Mouse (Mus musculus) neural tube, embryonic 15.5 days (tissue): ENCODE results near the gene Larp4. TPM values are rescaled to one million over a fixed set of nuclear protein-coding genes. Genes with fewer than 3 reads are reported as not detected.
A peak's percentile ranks its signal among the peaks of the same experiment; 100 is the strongest.
"Not testable (repeated sequence)": the region's sequence is repeated elsewhere in the genome, so short reads cannot be mapped to it uniquely, and the experiment has no call there.

Source experiments
- ATAC-seq: fragments of 200-750 bp; cut with Nextera tagmentation; 2 replicates; pipeline ENCODE4 v1.8.0; 2017; ENCODE audit warnings: mild to moderate bottlenecking, moderate TSS enrichment, moderate library complexity; ENCODE audit not compliant: low FRiP score
- H3K27ac ChIP-seq: fragments of 300-500 bp; sonication (generic); replicated peaks from 2 replicates; pipeline ENCODE4 v1.5.1; 2015; ENCODE audit warnings: mild to moderate bottlenecking, inconsistent platforms
- H3K27me3 ChIP-seq: fragments of 300-500 bp; sonication (generic); replicated peaks from 2 replicates; pipeline ENCODE4 v1.6.1; 2015; ENCODE audit warnings: inconsistent platforms
- H3K36me3 ChIP-seq: fragments of 300-500 bp; sonication (generic); 2 replicates; pipeline ENCODE4 v1.6.1; 2015; ENCODE audit warnings: inconsistent platforms
- H3K4me1 ChIP-seq: fragments of 300-500 bp; sonication (generic); 2 replicates; pipeline ENCODE4 v1.6.1; 2015; ENCODE audit warnings: inconsistent platforms
- H3K4me2 ChIP-seq: fragments of 300-500 bp; sonication (generic); 2 replicates; pipeline ENCODE4 v1.6.1; 2015; ENCODE audit warnings: inconsistent platforms, mild to moderate bottlenecking, moderate library complexity
- H3K4me3 ChIP-seq: fragments of 300-500 bp; sonication (generic); replicated peaks from 2 replicates; pipeline ENCODE4 v1.5.1; 2015; ENCODE audit warnings: mild to moderate bottlenecking, inconsistent platforms
- H3K9ac ChIP-seq: fragments of 300-500 bp; sonication (generic); replicated peaks from 2 replicates; pipeline ENCODE4 v1.6.1; 2015; ENCODE audit warnings: mild to moderate bottlenecking, inconsistent platforms
- H3K9me3 ChIP-seq: fragments of 300-500 bp; sonication (generic); replicated peaks from 2 replicates; pipeline ENCODE4 v1.6.1; 2016; ENCODE audit warnings: inconsistent platforms
- WGBS: fragments of 180-500 bp; shearing (Covaris S2); methylation state at CpG from one replicate; pipeline ENCODE4 v1.1.7; 2015; ENCODE audit warnings: mixed read lengths; 5-methylcytosine and 5-hydroxymethylcytosine counted together
- polyA plus RNA-seq: library from polyadenylated mRNA; unstranded; fragments of >200 nt; fragmentation: Nextera tagmentation; extraction: Ambion mirVana; gene quantifications from 2 replicates; pipeline ENCODE4 v1.2.1, GENCODE M21; 2015

The Larp4 gene
- 19.4 and 23.0 TPM in 2 replicates for polyA plus RNA-seq

GRCm38 (mm10) chr15:99969765-99970164, at the start of gene Larp4:
Gene Larp4 (plus strand): TSS chr15:99970065.
- H3K27me3 ChIP-seq, H3K36me3 ChIP-seq, H3K4me2 ChIP-seq, H3K27ac ChIP-seq, H3K9ac ChIP-seq, ATAC-seq, H3K4me3 ChIP-seq, H3K9me3 ChIP-seq: not testable (repeated sequence)
- WGBS = 91% methylated on average over 6 of the region's 6 CpGs
- peaks cover 11% of the 10 kb centered on the region for H3K4me1 ChIP-seq

GRCm38 (mm10) chr15:99931231-99931630, 38.6 kb upstream of the Larp4 start:
- Histone ChIP-seq H3K36me3 (no peaks in the 10 kb centered on the region), H3K4me2 (no peak overlapping the region), H3K9ac (no peak overlapping the region), H3K9me3 (no peaks in the 10 kb centered on the region), H3K27me3 (no peaks in the 10 kb centered on the region), H3K4me3 (no peak overlapping the region), H3K27ac (no peak overlapping the region), H3K4me1 (no peaks in the 10 kb centered on the region)
- no peak for ATAC-seq
- 84% methylated on average over 8 of the region's 8 CpGs for WGBS

- H3K4me2 ChIP-seq = no peak overlapping the region
- 58% methylated on average over 1 of the region's 1 CpGs for WGBS
Measured at GRCm38 (mm10) chr15:99934501-99934900, 35.4 kb upstream of the Larp4 start.

GRCm38 (mm10) chr15:99936659-99937058, 33.2 kb upstream of the Larp4 start:
- no peaks in the 10 kb centered on the region for H3K27me3 ChIP-seq
- ATAC-seq = no peak
- H3K27ac ChIP-seq = no peak overlapping the region
- WGBS = 95% methylated on average over 3 of the region's 3 CpGs
- no peaks in the 10 kb centered on the region for H3K9me3 ChIP-seq
- H3K9ac ChIP-seq = no peak overlapping the region
- H3K4me1 ChIP-seq = no peaks in the 10 kb centered on the region
- no peak overlapping the region for H3K4me3 ChIP-seq
- no peaks in the 10 kb centered on the region for H3K36me3 ChIP-seq
- H3K4me2 ChIP-seq = no peak overlapping the region

More at GRCm38 (mm10) chr15:99934501-99934900, 35.4 kb upstream of the Larp4 start:
- no peaks in the 10 kb centered on the region for H3K27me3 ChIP-seq
- no peak overlapping the region for H3K9ac ChIP-seq
- no peaks in the 10 kb centered on the region for H3K4me1 ChIP-seq
- H3K9me3 ChIP-seq = no peaks in the 10 kb centered on the region
- H3K36me3 ChIP-seq = no peaks in the 10 kb centered on the region
- ATAC-seq = no peak
- H3K27ac ChIP-seq = no peak overlapping the region
- H3K4me3 ChIP-seq = no peak overlapping the region

- Histone ChIP-seq H3K36me3 (no peaks in the 10 kb centered on the region), H3K4me3 (no peak overlapping the region), H3K27me3 (no peaks in the 10 kb centered on the region), H3K9ac (no peak overlapping the region), H3K4me2 (no peak overlapping the region), H3K4me1 (no peaks in the 10 kb centered on the region), H3K27ac (no peak overlapping the region), H3K9me3 (no peaks in the 10 kb centered on the region)
- no peak for ATAC-seq
- 89% methylated on average over 8 of the region's 8 CpGs for WGBS
Measured at GRCm38 (mm10) chr15:99937841-99938240, 32.0 kb upstream of the Larp4 start.

GRCm38 (mm10) chr15:99940426-99940825, 29.4 kb upstream of the Larp4 start:
- H3K9me3 ChIP-seq = no peaks in the 10 kb centered on the region
- 23% methylated on average over 2 of the region's 2 CpGs for WGBS
- H3K4me3 ChIP-seq = no peak overlapping the region
- no peaks in the 10 kb centered on the region for H3K4me1 ChIP-seq
- H3K27ac ChIP-seq = no peak overlapping the region
- H3K9ac ChIP-seq = no peak overlapping the region
- no peaks in the 10 kb centered on the region for H3K36me3 ChIP-seq
- H3K27me3 ChIP-seq = no peaks in the 10 kb centered on the region
- no peak overlapping the region for H3K4me2 ChIP-seq
- ATAC-seq = no peak

GRCm38 (mm10) chr15:99940970-99941630, 28.8 kb upstream of the Larp4 start:
- 80% methylated on average over 4 of the region's 4 CpGs for WGBS
- Histone ChIP-seq H3K27ac (no peak overlapping the region), H3K4me3 (no peak overlapping the region), H3K36me3 (no peaks in the 10 kb centered on the region), H3K4me2 (no peak overlapping the region), H3K9me3 (no peaks in the 10 kb centered on the region), H3K9ac (no peak overlapping the region), H3K4me1 (no peaks in the 10 kb centered on the region), H3K27me3 (no peaks in the 10 kb centered on the region)
- no peak for ATAC-seq

- H3K4me1 ChIP-seq = no peaks in the 10 kb centered on the region
- H3K9me3 ChIP-seq = no peaks in the 10 kb centered on the region
- no peaks in the 10 kb centered on the region for H3K36me3 ChIP-seq
- H3K27ac ChIP-seq = no peak overlapping the region
- no peak overlapping the region for H3K9ac ChIP-seq
- no peak overlapping the region for H3K4me3 ChIP-seq
- 81% methylated on average over 4 of the region's 4 CpGs for WGBS
- ATAC-seq = no peak
- H3K27me3 ChIP-seq = no peaks in the 10 kb centered on the region
- no peak overlapping the region for H3K4me2 ChIP-seq
Measured at GRCm38 (mm10) chr15:99955324-99955723, 14.5 kb upstream of the Larp4 start.

GRCm38 (mm10) chr15:99965103-99965775, 4.6 kb upstream of the Larp4 start:
- H3K27me3 ChIP-seq = no peaks in the 10 kb centered on the region
- H3K4me2 ChIP-seq = no peak overlapping the region
- ATAC-seq = no peak
- no peaks in the 10 kb centered on the region for H3K4me1 ChIP-seq
- H3K9ac ChIP-seq = no peak overlapping the region
- WGBS = 92% methylated on average over 8 of the region's 8 CpGs
- no peaks in the 10 kb centered on the region for H3K9me3 ChIP-seq
- H3K27ac ChIP-seq = no peak overlapping the region
- no peaks in the 10 kb centered on the region for H3K36me3 ChIP-seq
- no peak overlapping the region for H3K4me3 ChIP-seq

- Histone ChIP-seq H3K4me2 (no peak within 1 kb of the TSS), H3K9ac (no peak within 1 kb of the TSS), H3K9me3 (no peaks in the 10 kb centered on the region), H3K4me1 (0 out of 2 replicates have a peak, but pooled peaks cover 3% of the 10 kb centered on the region), H3K4me3 (no peak within 1 kb of the TSS), H3K27ac (no peak within 1 kb of the TSS), H3K36me3 (no peaks in the 10 kb centered on the region), H3K27me3 (no peaks in the 10 kb centered on the region)
- 76% methylated on average over 4 of the region's 4 CpGs for WGBS
- ATAC-seq = no peak
Measured at GRCm38 (mm10) chr15:99966961-99967360, 2.9 kb upstream of the Larp4 start, which contains the start of gene Fam186a. Gene Fam186a (minus strand): TSS chr15:99967061.

- no peak overlapping the region for H3K27ac ChIP-seq
- H3K9ac ChIP-seq = no peak overlapping the region
- WGBS = 93% methylated on average over 1 of the region's 1 CpGs
- no peak overlapping the region for H3K4me2 ChIP-seq
- no peaks in the 10 kb centered on the region for H3K36me3 ChIP-seq
- ATAC-seq = no peak
- no peak overlapping the region for H3K4me3 ChIP-seq
- no peaks in the 10 kb centered on the region for H3K27me3 ChIP-seq
- H3K9me3 ChIP-seq = no peaks in the 10 kb centered on the region
- H3K4me1 ChIP-seq = peaks cover 11% of the 10 kb centered on the region
Measured at GRCm38 (mm10) chr15:99970606-99971005, 741 bp downstream of the Larp4 start.

- Histone ChIP-seq H3K9ac (peak overlapping the region; percentile 81), H3K36me3 (no peaks in the 10 kb centered on the region), H3K27me3 (no peaks in the 10 kb centered on the region), H3K9me3 (no peaks in the 10 kb centered on the region), H3K4me2 (peak overlapping the region; percentile 87), H3K4me1 (peaks cover 16% of the 10 kb centered on the region), H3K27ac (peak overlapping the region; percentile 99), H3K4me3 (peak overlapping the region; percentile 96)
- under 1% methylated on average over 50 of the region's 50 CpGs for WGBS
- peak; percentile 97 for ATAC-seq
Measured at GRCm38 (mm10) chr15:99972361-99972988, 2.6 kb downstream of the Larp4 start.
